Mouse (Mus musculus) adrenal gland, postnatal 36 days (tissue): ENCODE data around the gene Arhgap15. TPM values are rescaled to one million over a fixed set of nuclear protein-coding genes. Genes with fewer than 3 reads are reported as not detected.
A peak's percentile ranks its signal among the peaks of the same experiment; 100 is the strongest.

ENCODE experiments used
- DNase-seq, 2 experiments: peaks; one replicate each; pipeline ENCODE4 v3.0.0; 2021; ENCODE audit warnings: mixed read lengths in 1 of 2
- total RNA-seq, 2 experiments: library from RNA; stranded (reverse); gene quantifications; 2 replicates each; pipeline ENCODE4 v1.2.3; 2021

Gene Arhgap15
- total RNA-seq, 2 experiments from 2014 or later = 1.7 to 3.3 TPM

DNA sequence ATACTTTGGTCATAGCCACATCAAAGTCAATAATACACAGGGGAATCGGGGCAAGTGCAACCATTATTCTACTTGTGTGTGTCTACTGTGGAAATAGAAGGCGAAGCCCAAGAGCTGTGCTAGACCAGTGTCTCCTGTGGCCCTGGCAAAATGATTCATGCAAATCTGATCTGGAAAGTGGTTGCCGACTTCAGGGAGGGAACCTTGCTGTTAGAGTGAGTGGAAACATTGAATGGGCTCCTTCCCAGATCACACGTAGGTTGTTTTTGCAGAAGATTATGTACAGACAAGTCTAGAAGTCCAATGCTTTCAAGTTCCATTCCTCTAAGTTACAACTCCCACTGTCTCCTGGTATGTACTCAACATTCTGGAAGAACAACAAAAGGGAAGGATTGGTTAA, 606.2 kb downstream of the Arhgap15 start:
- DNase-seq = no peak

GRCm38 (mm10) chr2:44355316-44355715, 606.7 kb downstream of the Arhgap15 start:
- no peak for DNase-seq

GRCm38 (mm10) chr2:44356248-44356886, 607.7 kb downstream of the Arhgap15 start:
- no peak for DNase-seq

GRCm38 (mm10) chr2:44356887-44357251, 608.2 kb downstream of the Arhgap15 start:
- no peak for DNase-seq

DNA sequence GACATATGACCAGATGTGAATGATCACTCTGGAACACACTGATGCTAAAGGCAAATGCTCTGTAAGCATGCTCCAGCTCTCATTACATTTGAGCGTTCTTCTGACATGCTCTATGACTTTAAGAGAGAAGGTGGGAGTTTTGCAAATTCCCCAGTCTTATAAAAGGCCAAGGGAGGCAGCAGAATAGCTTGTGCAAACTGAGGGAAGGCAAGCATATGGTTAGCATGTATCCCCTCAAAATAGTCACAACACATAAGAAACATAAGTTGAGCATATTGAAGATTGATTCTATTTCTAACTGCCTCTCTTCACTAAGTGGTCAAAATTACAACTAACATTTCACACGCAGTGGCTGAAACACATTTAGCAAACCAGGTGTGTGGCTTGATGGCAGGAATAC, 631.6 kb downstream of the Arhgap15 start:
- DNase-seq = no peak

GRCm38 (mm10) chr2:44384541-44384940, 635.9 kb downstream of the Arhgap15 start:
- no peak for DNase-seq

DNA sequence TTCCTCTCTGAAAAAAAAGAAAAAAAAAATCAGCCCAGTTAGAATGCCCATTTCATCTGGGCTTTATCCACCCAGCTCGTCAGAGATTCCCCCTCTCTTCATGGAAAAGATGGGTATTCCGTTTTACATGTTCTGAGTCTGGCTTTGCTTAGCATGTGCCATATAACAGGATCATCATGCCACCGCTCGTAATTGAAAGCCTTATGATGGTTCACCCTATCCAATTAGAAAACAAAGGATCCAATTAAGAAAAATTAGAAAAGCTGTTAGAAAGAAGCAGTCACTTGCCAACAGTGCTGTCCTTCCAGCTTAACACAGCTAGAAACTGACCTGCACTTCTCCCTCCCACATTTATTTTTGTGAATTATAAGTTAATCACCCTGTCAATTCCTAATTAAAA, 640.9 kb downstream of the Arhgap15 start:
- no peak for DNase-seq

DNA sequence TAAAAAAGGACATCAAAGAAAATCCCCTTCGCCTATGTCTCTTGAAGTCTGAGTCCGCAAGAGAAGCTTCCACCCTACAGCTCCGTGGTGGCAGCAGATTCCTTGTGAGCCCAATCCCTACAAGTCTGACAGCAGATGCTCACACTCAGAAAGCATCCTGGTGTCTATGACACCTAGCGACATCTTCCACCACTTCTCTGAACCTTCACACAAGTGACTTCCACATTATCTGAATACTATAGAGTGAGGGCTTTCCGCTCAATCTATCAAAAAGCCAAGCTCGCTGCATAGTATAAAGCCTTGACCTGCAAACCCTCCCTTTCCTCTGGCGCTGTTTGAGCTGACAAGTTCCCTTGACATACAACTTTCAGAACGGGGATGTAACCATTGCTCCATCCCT, 645.2 kb downstream of the Arhgap15 start:
- no peak for DNase-seq

- DNase-seq = no peak
Measured at GRCm38 (mm10) chr2:44394956-44395501, 646.4 kb downstream of the Arhgap15 start.

DNA sequence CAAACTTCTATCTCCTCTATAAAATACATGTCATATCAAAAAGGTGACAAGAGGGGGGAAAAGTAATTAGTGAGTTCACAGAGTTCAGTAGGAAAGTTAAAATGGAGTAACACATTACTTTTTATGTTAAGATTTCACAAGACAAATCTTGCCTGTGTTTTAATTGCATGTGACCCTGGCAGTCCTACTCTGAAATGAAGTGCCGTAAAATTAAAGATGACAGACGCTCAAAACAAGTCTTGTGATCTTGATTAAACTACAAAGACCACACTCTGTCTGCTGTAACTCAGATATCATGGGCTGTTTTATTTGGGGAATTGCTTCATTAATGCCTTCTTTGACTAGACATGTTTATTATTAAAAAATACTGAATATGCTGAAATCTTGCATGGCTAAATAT, 647.0 kb downstream of the Arhgap15 start:
- no peak for DNase-seq

DNA sequence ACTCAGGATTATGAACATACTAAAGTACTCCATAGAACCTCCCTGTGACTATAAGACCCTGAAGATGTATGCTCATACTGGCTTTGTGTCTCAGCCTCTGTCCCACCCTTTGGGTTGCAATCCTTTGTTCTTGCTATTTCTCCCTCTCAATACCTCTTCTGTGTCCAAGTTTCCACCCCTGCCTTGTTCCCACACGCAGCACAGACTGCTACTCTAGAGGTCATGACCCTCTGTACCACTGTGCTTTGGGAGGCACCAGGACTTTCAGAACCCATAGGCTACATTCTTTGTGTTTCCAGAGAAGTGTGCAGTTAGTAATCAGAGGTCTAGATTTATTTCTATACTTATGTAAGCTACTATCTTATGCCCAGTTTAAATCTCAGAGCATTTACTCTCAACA, 648.6 kb downstream of the Arhgap15 start:
- no peak for DNase-seq

GRCm38 (mm10) chr2:44397735-44398337, 649.2 kb downstream of the Arhgap15 start:
- DNase-seq = no peak

DNA sequence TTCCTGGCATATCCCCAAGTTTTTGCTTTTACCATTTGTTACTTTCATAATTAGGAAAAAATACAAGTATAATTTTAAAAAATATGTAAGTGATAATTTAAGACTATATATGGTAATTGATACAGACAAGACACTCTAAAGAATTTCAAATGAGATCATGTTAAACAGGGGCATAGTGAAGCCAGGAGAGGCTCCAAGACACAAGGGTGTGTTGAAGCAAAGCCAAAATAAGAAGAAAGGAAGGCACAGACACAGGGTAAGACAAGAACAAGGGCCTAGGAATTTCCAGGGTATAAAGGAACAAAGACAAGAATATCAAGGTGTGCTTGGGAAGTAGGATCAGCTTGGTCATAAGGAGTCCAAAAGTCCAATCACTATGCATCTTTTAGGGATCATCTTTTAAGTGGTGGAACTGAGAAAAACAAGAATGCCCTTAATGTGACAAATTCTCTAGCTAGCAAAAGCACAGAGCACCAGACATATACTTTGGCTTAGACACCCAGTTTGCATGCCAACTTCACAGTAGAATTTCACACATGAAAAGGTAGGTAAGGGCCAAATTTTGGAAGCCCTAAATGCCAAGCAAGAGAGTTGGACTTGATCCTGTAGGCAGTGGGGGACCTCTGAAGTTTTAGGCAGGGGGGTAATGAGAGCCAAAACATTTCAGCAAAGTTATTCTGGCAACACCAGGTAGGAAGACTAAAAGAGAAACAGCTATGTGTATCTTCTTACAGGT, 650.7 kb downstream of the Arhgap15 start:
- DNase-seq = no peak

DNA sequence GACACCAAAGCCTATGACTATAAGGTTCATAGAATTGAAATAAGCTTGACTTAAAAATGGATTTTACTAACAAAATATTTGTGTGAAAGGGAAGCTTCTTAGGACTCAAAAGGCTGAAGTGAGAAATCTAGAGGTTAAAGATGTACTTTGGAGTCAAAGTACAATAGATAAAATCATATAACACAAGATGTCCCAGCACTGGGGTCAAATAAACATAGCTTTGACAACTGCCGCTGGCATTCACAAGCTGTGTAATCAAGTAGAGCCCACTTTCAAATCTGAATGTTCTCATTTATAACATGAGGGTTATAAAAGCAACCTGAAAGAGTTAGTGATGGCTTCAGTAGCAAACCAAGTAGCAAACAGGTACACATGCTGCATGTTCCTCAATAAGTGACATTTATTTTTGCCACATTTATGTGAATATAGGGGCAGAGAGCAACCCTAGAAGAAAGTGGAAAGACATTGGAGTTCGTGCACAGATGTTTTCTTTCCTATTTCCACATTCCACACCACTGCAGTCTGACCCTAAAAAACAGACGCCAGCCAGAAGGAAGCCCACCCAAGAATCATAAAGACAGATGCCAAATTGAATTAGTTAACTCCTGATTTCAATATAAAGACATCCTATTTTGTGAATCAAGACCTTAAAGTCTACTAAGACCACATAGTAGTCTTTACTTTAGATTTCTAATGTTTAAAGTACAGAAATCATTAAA, 653.2 kb downstream of the Arhgap15 start:
- no peak for DNase-seq

DNA sequence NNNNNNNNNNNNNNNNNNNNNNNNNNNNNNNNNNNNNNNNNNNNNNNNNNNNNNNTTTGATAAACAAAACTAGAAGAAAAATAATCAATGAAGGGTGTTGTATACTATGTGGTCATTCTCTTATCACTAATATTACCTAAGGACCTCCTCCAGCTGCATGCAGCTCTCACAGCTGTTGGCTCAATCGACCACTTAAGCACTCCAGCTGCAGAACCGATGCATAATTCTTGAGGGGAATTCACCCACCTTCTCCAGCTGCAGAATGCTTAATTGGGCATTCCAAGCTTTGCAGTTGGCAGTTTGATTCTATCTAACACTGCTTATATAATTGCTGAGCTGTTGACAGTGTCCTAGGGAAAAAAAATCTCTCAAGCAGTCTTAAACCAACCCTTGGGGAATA, 663.0 kb downstream of the Arhgap15 start:
- DNase-seq = no peak

DNA sequence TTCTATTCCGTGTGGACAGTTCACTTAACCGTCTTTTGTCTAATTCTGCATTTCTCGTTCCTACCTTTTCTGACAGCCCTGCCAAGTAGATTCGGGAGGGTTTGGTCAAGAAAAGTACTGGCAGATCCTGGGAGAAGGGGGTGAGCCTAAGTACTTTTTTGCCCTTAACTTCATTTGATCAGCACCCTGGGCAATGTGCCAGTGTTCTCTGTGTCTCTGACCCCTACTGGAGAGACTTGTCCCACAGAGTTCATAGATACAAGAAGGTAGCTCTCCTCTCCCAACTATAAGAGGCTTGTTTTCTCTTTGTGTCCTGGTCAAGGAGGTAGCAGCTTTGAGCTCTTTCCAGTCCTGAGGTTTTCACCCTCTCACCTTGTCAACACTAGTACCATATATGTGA, 667.7 kb downstream of the Arhgap15 start:
- DNase-seq = peak in 1 of 2 experiments; percentile 4

DNA sequence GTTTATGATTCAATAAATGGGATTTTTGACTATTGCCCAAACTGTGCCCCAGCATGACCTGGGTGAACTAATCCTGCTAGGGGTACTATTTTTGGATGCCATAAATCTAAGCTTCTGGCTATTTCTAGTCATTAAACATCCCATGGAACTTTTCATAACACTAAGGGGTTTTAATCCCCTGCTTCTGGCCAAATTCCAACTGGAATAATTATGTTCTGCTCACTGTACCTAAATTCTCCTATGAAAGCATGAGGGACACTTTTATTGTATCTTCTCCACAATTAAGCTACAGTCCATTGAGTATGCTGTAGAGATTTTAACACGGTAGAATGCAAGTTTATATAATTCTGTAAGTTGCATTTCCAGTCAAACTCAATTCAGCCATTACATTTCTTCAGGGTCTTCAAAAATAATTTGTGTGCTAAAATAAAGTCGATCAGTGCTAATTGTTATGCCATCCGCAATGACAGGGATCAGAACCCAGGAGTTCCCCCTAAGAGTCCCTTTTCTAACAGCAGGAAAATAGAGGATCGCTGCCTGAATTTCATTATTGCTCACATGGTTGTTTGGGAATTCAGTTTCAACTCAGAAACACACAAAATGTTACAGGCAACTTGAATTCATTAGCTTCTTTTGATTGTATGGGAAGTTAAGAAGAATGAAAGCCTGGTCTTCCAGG, 671.1 kb downstream of the Arhgap15 start:
- no peak for DNase-seq

GRCm38 (mm10) chr2:44430521-44430920, 681.9 kb downstream of the Arhgap15 start:
- no peak for DNase-seq

DNA sequence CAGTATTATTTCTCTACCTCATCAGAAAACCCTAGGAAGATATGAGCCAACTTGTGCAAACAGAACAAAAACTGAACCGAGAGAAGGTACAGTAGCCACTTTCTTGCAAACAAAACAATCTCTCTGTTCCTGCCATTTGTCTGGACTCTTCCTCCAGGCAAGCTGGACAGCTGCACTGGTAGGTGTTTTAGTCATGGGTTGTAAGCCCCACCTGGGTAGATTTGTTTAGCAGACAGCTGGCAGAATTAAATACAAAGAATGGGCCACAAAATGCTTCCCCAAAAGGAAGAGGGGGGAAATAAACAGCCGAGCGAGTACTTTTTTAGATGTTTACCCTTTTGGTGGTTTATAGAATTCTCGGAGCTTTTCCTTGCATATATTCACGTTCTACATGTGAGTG, 688.0 kb downstream of the Arhgap15 start:
- no peak for DNase-seq

DNA sequence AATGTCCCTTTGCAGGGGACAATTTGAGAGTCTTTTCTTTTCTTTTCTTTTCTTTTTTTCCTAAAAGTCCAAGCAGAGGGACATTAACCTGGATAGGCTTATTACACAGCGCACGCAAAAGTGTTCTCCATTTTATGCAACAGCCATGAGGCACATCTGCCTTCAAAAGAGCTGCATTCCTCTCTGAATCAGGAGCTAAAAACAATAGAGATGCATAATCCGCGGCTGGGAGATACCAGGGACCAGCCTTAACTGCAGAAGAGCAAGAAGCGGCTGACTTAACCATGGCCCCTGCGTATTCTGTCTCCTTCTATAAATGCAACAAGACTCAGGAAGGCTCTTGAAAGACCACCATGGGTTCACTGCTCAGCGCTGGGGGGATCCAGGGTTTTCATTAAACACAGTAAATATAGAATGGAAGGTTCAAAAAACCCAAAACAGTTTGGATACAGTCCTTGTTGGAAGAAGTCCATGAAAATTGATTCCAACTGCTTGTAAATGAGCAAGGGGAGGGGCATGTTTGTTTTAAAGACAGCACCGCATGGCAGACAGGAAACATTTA, 689.0 kb downstream of the Arhgap15 start:
- no peak for DNase-seq

- no peak for DNase-seq
Measured at GRCm38 (mm10) chr2:44438070-44438469, 689.4 kb downstream of the Arhgap15 start.

- no peak for DNase-seq
Measured at GRCm38 (mm10) chr2:44444938-44445337, 696.3 kb downstream of the Arhgap15 start.
